Mouse (Mus musculus): ENCODE measurements around the gene Tsks.
A peak's percentile ranks its signal among the peaks of the same experiment; 100 is the strongest.

Tsks gene

DNA sequence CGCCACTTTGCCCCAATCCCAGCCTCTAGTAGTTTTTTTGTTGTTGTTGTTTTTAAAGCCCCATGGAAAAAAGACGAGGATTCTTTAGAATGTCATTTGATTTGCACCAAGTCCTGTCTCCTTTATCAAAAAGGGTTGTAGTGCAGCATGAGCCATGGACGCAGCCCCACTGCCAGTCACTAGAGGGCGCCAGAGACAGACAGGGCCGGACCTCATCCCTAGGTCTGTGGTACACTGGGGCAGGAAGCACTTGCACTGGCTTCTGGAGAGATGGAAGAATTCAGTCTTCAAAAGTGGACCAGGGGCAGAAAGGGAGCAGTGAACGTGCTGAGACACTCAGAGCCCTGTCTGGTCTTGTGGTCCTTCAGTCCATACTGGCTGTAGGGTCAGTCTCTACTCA lies 40.1 kb downstream of the Tsks start:
- peak; percentile 88 to 91 for DNase-seq

DNA sequence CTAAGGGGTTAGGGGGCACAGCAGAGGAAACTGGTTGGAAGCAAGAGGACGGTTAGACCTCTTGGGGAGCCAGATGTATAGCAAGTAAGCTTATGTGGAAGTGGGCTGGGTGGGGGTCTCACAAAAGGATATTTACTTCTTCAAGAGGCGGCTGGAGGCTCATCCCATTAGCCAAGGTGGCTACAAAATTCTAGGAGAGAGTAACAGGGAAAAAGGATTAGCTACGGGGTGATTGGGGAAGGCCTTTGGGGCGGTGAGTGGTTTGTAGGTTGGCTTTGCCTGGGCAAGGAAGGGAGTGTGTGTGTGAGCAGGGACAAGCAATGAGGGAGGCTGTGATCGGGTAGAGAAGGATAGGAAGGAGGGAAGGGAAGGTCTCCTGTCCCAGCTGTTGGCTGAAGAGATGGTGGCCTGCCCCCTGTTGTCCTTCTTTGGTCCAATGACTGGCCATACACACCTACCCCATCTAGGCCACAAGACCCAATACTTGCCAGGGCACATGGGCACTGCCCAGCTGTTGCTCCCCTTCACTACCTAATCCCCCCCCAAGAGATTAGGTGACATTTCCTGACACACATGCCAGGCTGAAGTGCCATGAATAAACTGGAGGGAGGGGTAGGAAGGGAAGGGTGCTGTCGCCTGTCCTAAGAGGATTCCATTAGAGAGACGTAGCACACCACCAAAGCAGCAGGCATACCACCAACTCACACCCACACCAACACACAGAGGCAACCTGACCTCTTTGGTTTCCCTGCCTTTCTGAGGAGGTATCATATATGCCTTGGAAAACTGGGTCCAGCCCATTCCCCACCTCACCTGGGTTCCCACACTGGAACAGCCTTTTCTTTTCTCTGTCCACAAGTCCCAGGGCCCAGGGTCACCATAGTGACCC lies 41.2 kb downstream of the Tsks start:
- no peak for DNase-seq

DNA sequence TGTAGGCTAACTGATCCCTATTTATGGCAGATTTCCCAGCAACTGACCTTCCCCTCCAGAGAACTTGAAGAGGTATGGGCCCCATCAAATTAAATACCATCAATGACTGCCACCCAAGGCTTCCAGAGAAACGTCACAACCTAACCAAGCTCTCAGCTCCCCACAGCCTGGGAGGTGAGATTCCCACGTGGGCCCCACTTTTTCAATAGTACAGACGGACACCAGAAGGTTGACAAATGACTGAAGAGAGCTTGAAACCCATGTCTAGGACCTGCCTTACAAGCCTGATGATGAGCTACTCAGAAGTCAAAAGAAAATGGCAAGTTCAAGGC lies 41.8 kb downstream of the Tsks start:
- DNase-seq = no peak

DNA sequence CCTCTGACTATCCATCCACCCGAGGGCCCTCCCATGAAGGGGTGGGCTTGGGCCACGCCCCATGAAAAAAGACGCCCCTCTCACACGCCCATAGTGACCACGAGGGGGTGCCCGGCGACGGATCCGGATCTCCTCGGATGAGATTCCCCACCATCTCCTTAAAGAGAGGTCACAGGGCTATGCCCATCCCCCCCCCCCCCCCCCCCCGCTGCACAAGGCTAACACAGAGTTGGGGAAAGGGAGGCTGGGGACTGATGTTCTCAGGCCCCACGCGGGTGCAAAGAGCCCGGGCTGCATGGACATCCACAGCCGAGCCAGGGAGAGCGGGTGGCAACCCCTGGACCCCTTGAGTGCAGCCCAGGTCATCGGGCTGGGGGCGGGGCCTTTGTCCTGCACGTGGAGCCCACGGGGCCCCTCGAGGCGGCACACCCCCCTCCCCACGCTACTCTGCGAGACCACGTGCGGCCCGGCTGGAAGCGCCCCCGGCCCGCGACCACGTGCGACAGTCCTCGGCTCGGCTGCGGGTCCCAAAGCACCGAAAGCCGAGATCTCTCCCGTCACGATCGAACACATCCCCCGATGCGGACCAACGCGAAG lies 42.7 kb downstream of the Tsks start:
- peak; percentile 50 to 61 for DNase-seq

DNA sequence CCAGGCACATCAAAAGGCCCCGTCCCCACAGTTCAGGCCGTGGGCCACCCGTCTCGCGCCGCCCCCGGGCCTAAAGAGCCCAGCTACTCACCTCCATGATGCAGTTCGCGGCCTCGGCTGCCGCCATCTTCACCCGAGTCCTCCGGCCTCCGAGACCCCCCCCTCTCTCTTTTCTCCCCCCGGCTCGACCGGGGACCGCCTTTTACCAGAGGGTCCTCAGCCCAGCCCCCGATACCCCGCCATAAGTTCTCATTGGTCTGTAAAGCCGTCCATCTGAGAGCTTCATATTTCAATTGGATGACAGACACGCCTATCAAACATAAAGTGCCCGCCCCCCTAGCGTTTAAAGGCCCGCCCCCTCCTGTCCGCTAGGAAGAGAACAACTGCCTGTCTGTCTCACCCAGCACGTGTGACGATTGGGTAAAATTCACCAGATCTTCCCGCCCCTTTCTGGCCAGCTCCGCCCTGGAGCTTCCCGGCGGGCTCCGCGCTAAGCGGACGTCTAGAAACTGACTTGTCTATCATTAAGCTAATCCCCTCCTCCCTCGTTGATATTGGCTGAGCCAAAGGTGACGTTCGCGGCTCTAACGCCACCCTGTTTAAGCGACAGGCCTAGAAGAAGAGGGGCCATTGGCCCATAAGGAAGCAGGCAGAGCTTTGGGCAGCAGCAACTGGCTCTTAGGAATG lies 43.3 kb downstream of the Tsks start, which contains the start of gene Prmt1:
Gene Prmt1, minus strand, starts transcription at position 377 of the 687 bp plus-strand sequence.
- DNase-seq = peak; percentile 97 to 98

DNA sequence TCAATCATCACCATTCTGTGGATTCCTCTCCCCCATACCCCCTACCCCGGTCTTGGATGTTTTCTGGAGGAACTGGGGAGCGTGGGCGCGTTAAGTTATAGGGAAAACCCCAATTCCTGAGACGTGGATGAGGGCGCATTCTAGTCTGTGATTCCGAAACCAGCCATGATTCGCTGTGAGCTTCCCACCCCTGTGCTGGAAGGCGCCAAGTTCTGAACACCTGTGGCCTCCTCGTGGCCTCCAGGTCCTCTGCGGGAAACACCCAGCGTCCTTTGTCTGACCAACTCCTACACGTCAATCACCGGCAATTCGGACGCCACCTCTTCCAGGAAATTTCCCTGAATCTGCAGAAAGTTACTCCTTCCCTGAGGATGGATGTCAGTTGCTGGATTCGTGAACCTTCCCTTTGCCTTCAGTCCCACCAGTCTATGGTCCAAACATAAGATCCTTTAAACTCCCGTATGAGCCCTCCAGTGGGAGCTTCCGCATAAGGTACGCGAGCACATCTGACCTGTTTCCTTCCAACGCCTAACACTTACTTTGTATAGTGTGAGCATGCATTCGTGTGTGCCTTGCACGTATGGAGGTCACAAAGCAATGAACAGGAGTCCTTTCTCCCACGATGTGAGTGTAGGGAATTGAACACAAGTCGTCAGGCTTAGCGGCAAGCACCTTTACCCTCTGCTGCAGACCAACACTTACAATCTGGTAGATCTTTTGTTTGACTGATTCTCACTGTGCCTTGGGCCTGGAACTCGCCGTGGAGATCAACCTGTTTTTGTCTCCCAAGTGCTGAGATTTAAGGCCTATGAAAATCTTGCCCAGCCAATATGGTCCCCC lies 44.1 kb downstream of the Tsks start:
- no peak for DNase-seq

DNA sequence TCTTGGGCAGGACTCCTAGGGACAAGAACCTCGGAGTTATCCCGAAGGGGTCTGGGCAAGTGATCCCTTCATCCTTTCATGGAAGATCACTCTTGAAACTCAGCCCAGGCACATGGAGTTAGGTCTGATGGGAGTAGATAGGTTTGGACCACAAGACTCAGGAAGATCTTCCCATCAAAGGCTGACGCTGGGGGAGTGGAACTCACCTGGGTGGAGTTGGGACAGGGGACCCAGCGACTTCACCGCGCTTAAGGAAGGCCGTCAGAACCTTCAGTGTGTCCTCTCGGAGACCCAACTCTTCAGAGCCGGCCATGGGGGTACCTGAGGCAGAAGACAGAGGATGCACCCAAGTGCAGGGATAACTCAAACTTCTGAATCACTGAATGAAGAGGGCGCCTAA lies 53.7 kb downstream of the Tsks start:
- no peak for DNase-seq

DNA sequence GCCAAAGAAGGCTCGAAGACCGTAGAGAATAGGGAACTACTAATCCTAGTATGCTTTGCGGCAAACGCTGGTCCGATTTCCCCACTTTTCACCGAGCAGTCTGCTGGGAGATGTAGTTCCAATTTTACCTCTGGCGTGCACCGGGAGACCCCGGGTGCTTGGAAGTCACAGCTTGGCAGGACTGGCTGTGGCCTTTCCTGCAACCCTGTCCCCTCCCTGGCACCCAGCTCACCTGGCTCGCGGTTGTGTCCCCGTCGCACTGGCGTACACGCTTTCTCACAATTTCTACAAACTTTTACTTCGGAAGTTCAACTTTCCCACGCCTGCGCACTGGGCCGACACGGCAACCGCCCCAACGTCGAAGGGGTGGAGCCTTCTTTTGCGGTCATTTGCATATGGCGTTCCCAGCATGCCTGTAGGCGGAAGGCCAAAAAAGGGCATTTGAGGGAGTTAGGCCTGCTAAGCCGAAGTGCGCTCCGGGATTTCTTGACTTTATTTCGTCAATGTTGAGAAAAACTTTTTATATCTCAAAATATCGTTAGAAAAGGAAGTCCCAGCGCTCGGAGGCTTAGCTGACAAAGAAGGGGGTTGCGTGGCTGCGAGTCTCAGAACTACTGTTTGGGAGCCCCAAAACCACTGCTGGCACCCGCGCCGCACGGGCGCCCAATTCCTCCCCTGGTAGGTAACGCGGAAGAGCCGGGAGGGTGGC lies 54.4 kb downstream of the Tsks start, which contains the start of gene Irf3:
Gene Irf3, plus strand, starts transcription at position 418 of the 709 bp plus-strand sequence.
- DNase-seq = peak; percentile 94 to 97

DNA sequence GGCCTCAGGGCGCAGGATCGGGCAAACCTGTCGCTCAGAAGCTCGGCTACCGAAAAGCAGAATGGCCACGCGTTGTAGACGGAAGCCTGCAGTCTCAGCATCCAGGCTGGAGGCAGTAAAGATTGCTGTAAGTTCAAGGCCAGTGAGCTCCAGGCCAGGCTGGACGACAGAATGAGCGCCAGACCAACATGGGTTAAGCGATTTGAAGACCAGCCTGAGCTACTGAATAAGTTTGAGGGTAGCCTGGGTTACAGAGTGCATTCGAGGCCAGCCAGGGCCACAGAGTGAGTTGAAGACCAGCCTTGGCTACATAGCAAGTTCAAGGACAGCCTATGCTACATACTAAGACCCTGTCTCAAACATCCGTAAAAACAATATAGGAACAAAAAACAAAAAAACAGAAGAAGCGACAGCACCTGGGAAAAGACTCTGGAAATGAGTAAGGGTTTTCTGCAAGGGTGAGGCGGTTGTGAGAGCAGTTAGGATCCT lies 55.0 kb downstream of the Tsks start:
- no peak for DNase-seq

DNA sequence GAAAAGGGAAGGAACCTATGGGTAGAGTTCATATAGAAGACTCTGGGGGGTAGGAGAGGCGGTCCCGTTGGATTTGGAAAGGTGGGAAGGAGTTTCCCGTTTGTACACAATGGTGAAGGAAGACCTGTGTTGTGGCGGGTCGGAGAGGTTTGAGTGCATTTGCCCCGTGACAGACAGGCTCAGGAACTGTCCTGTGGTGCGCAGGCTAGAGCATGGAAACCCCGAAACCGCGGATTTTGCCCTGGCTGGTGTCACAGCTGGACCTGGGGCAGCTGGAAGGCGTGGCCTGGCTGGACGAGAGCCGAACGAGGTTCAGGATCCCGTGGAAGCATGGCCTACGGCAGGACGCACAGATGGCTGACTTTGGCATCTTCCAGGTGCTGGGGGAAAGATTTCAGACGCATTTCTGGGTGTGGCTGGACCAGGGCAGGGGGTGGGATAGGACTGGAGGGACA lies 55.5 kb downstream of the Tsks start, which contains the start of gene Bcl2l12:
Gene Bcl2l12, minus strand, starts transcription at position 212 of the 455 bp plus-strand sequence.
- peak; percentile 38 to 43 for DNase-seq

DNA sequence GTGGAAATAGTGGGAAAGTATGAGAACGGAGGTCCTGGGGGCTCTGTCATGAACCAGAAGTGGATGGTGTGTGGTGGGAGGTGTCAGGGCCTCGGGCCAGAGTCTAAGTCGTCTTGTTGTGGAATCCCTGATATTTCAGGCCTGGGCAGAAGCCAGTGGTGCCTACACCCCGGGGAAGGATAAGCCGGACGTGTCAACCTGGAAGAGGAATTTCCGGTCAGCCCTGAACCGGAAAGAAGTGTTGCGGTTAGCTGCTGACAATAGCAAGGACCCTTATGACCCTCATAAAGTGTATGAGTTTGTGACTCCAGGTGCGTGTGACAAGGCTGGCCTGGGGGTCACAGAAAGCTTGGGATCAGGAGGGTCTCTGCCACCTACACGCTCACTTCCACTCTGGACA lies 56.7 kb downstream of the Tsks start:
- DNase-seq = no peak

DNA sequence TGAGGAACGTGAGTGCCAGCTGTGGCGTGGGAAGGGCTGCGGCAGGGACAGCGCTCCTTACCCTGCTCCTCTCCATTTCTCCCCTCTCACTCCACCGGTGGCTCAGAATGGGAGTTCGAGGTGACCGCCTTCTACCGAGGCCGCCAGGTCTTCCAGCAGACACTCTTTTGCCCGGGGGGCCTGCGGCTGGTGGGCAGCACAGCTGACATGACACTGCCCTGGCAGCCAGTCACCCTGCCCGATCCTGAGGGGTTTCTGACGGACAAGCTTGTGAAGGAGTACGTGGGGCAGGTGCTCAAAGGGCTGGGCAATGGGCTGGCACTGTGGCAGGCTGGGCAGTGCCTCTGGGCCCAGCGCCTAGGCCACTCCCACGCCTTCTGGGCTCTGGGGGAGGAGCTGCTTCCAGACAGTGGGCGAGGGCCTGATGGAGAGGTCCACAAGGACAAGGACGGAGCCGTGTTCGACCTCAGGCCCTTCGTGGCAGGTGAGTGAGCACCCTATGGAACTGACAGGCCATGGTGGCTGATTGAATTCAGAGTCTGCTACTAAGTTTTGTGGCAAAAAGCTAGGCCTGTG lies 57.6 kb downstream of the Tsks start:
- no peak for DNase-seq

DNA sequence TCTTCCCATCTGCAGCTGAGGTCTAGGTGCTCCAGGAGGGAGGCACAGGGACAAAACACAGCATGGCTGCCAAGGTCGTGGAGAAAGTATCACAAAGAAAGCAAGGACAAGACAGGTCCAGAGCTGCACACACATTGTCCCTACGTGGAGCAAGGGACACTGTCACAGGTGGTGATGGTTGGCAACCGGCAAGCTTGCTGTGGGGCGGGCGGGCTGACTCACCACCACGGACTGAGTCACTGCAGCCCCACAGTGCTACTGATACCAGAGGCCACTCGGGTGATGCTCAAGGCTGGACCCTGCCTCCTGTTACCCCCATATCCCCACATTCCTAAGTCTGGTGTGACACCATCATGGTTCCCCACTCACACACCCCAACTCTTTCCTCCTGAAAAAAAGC lies 59.4 kb downstream of the Tsks start:
- DNase-seq = peak; percentile 32 to 40

DNA sequence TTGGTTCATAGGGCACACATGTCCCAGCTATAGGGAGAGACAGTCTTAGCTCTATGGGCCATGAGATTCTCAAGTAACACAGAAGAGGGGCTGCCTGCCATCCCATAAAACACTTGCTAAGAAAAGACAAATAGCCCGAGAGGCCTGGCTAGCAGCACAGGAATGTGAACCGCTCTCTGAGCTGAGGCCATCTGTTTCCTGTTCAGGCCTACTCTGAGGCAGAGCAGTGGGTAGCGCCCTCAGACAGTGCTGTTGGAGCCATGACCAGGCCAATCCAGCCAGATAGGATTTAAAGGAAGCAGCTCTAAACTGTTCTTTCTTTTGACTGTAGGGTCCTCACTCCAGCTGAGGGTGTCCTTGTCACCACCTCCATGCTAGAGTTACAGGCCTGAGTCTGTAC lies 61.5 kb downstream of the Tsks start:
- DNase-seq = no peak

DNA sequence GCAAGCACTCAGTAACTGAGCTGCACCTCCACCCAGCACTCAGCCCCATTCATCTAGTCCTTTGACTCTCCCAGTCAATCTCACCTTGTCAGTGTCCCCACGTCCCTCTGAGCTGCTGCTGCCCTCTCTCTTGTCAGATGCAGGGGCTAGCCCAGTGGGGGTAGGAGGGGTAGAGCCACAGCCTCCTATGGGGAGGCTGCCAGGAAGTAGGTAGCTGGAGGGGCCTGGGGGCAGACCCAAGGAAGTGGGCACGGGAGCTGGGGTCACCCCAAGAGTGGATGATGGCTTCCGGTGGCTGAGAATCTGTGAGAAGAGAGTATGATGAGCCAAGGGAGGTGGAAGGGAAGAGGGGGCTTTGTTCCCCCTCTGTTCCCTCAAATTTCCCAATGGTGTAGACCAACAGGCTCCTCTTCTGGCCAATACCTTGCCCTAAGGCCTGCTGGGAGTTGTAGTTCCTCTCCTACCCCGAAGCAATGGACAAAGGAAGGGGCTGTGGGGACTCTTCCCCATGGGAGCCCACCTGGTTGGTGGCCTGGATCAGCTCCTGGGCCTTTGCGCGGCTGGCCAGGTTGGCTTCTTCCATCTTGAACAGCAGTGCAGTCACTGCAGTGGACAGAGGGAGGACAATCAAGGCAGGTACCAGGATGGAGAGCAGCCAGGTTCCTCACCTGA lies 62.5 kb downstream of the Tsks start:
- DNase-seq = no peak

DNA sequence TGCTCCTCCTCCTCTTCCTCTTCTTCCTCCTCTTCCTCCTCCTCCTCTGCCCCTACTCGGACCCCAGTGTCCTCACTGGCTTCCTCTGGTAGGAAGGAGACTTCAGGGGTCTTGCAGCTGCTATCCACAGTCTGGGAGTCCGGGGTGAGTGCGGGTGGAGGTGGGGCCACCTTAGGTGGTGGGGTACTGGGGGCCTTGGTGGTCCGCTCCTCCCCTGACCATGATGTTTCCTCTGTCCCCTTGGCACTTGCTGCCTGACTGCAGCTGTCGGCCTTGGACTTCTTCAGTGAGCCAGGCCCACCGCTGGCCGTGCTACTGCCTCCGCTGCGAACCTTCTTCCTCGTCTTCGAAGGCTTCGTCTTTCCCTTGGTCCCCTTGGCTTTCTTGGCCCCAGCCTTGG lies 63.5 kb downstream of the Tsks start:
- no peak for DNase-seq

DNA sequence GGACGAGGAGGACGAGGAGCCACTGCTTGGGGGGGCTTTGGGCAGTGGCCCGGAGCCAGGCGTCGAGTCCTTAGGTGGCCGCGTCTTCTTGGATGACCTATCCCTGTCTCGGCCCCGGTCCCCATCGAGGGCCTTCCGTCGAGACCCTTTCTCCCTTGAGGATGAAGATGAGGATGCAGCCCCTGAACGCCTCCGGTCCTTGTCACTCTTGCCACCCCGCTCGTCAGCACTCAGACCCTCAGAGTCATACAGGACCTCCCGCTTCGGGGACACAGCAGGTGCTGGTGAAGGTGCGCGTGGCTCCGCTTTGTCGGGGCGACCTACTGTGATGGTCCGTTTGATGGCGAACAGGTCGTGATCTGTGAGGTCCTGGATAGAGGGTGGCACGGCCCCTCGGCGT lies 64.1 kb downstream of the Tsks start:
- DNase-seq = no peak

All from cerebellum, postnatal 36 days (tissue).